Mouse (Mus musculus) midbrain, postnatal 0 days (tissue): ENCODE results near the gene Gm17416. TPM values are rescaled to one million over a fixed set of nuclear protein-coding genes. Genes with fewer than 3 reads are reported as not detected.
A peak's percentile ranks its signal among the peaks of the same experiment; 100 is the strongest.

ENCODE experiments used
- ATAC-seq: fragments of 200-750 bp; cut with Nextera tagmentation; 2 replicates; pipeline ENCODE4 v1.8.0; 2017; ENCODE audit warnings: moderate number of reproducible peaks, mild to moderate bottlenecking, moderate TSS enrichment, moderate library complexity; ENCODE audit not compliant: low FRiP score
- DNase-seq: peaks from one replicate; pipeline ENCODE4 v3.0.0-alpha.2; 2015; ENCODE audit warnings: low spot score
- H3K27ac ChIP-seq: fragments of 300-500 bp; sonication (generic); 2 replicates; pipeline ENCODE4 v1.5.1; 2014; ENCODE audit warnings: low read depth, mild to moderate bottlenecking, low read length, mixed read lengths
- H3K27me3 ChIP-seq: fragments of 300-500 bp; sonication (generic); 2 replicates; pipeline ENCODE4 v1.6.1; 2014; ENCODE audit warnings: low read length, control low read depth, mixed read lengths; ENCODE audit not compliant: insufficient read depth
- H3K36me3 ChIP-seq: fragments of 300-500 bp; sonication (generic); 2 replicates; pipeline ENCODE4 v1.6.1; 2014; ENCODE audit warnings: low read length, control low read depth, mixed read lengths; ENCODE audit not compliant: insufficient read depth
- H3K4me1 ChIP-seq: fragments of 300-500 bp; sonication (generic); 2 replicates; pipeline ENCODE4 v1.6.1; 2014; ENCODE audit warnings: mild to moderate bottlenecking, control low read depth, antibody characterized with exemption, low read length, mixed read lengths; ENCODE audit not compliant: insufficient read depth
- H3K4me2 ChIP-seq: fragments of 300-500 bp; sonication (generic); 2 replicates; pipeline ENCODE4 v1.6.1; 2014; ENCODE audit warnings: low read depth, mild to moderate bottlenecking, low read length, mixed read lengths; ENCODE audit not compliant: poor library complexity, severe bottlenecking
- H3K4me3 ChIP-seq: fragments of 300-500 bp; sonication (generic); 2 replicates; pipeline ENCODE4 v1.5.1; 2014; ENCODE audit warnings: low read depth, mild to moderate bottlenecking, low read length, moderate library complexity
- H3K9ac ChIP-seq: fragments of 300-500 bp; sonication (generic); replicated peaks from 2 replicates; pipeline ENCODE4 v1.6.1; 2014; ENCODE audit warnings: mild to moderate bottlenecking, low read length, moderate library complexity, mixed read lengths; ENCODE audit not compliant: poor library complexity, severe bottlenecking
- H3K9me3 ChIP-seq: fragments of 300-500 bp; sonication (generic); 2 replicates; pipeline ENCODE4 v1.6.1; 2016; ENCODE audit warnings: low read length, control low read depth
- CTCF ChIP-seq: IDR thresholded peaks from 2 replicates; pipeline ENCODE4 v1.5.1; 2016; ENCODE audit warnings: antibody characterized with exemption, mild to moderate bottlenecking
- WGBS: fragments of 180-500 bp; shearing (Covaris S2); extraction: QIAGEN DNeasy Blood & Tissue Kit; methylation state at CpG from one replicate; pipeline ENCODE4 v1.1.7; 2014; 5-methylcytosine and 5-hydroxymethylcytosine counted together
- polyA plus RNA-seq: library from polyadenylated mRNA; unstranded; fragments of >200 nt; fragmentation: Nextera tagmentation; extraction: Ambion mirVana; gene quantifications from 2 replicates; pipeline ENCODE4 v1.2.1, GENCODE M21; 2015
- total RNA-seq: library from RNA; depleted of rRNA; stranded (reverse); fragments of >200 nt; gene quantifications from 2 replicates; pipeline ENCODE4 v1.2.3, GENCODE M21; 2014

Gm17416 gene
- total and polyA plus RNA-seq, 2 experiments from 2014 or later = not detected

- no peak for TF ChIP-seq CTCF
- no peak for DNase-seq
- no peak overlapping the region for H3K4me2 ChIP-seq
- H3K9me3 ChIP-seq = no peaks in the 10 kb centered on the region
- WGBS = 79% methylated on average over 5 of the region's 5 CpGs
- no peak overlapping the region for H3K4me3 ChIP-seq
- no peaks in the 10 kb centered on the region for H3K4me1 ChIP-seq
- no peak overlapping the region for H3K27ac ChIP-seq
- H3K27me3 ChIP-seq = no peaks in the 10 kb centered on the region
- no peak for ATAC-seq
- no peak overlapping the region for H3K9ac ChIP-seq
- no peaks in the 10 kb centered on the region for H3K36me3 ChIP-seq
Observed at GRCm38 (mm10) chr2:152548124-152548523, 21.0 kb upstream of the Gm17416 start.

- Histone ChIP-seq H3K9me3 (no peaks in the 10 kb centered on the region), H3K9ac (0 out of 2 replicates have a peak overlapping the region, but pooled peaks have one; percentile 29), H3K36me3 (no peaks in the 10 kb centered on the region), H3K4me3 (peak overlapping the region; percentile 14; the same call in 1 of the 2 replicates), H3K4me1 (no peaks in the 10 kb centered on the region; the same call in 1 of the 2 replicates), H3K27me3 (no peaks in the 10 kb centered on the region), H3K4me2 (peak overlapping the region; percentile 37), H3K27ac (no peak overlapping the region)
- DNase-seq (peak; percentile 72), ATAC-seq (no peak)
- 11% methylated on average over 16 of the region's 16 CpGs for WGBS
- TF ChIP-seq CTCF = peak; percentile 83
Observed at GRCm38 (mm10) chr2:152553774-152554423, 15.2 kb upstream of the Gm17416 start.

- Histone ChIP-seq H3K27me3 (no peaks in the 10 kb centered on the region), H3K4me1 (no peaks in the 10 kb centered on the region; the same call in 1 of the 2 replicates), H3K9me3 (no peaks in the 10 kb centered on the region), H3K9ac (no peak overlapping the region), H3K27ac (no peak overlapping the region), H3K4me2 (no peak overlapping the region), H3K36me3 (no peaks in the 10 kb centered on the region), H3K4me3 (no peak overlapping the region)
- no peak for TF ChIP-seq CTCF
- DNase-seq = no peak
- WGBS = 91% methylated on average over 7 of the region's 7 CpGs
- no peak for ATAC-seq
Observed at GRCm38 (mm10) chr2:152556655-152557054, 12.5 kb upstream of the Gm17416 start.

- no peak overlapping the region for H3K27ac ChIP-seq
- TF ChIP-seq CTCF = no peak
- H3K4me1 ChIP-seq = no peaks in the 10 kb centered on the region
- H3K27me3 ChIP-seq = no peaks in the 10 kb centered on the region
- ATAC-seq (no peak), DNase-seq (no peak)
- H3K36me3 ChIP-seq = no peaks in the 10 kb centered on the region
- H3K4me2 ChIP-seq = no peak overlapping the region
- H3K9ac ChIP-seq = no peak overlapping the region
- WGBS = 83% methylated on average over 4 of the region's 4 CpGs
- no peaks in the 10 kb centered on the region for H3K9me3 ChIP-seq
- H3K4me3 ChIP-seq = no peak overlapping the region
Observed at GRCm38 (mm10) chr2:152569881-152570280, 743 bp downstream of the Gm17416 start.

GRCm38 (mm10) chr2:152570313-152570712 lies 1.2 kb downstream of the Gm17416 start:
- H3K27ac ChIP-seq = no peak overlapping the region
- H3K27me3 ChIP-seq = no peaks in the 10 kb centered on the region
- no peak overlapping the region for H3K9ac ChIP-seq
- no peak overlapping the region for H3K4me2 ChIP-seq
- no peak overlapping the region for H3K4me3 ChIP-seq
- no peaks in the 10 kb centered on the region for H3K4me1 ChIP-seq
- H3K36me3 ChIP-seq = no peaks in the 10 kb centered on the region
- DNase-seq = no peak
- no peak for TF ChIP-seq CTCF
- no peaks in the 10 kb centered on the region for H3K9me3 ChIP-seq
- WGBS = 84% methylated on average over 6 of the region's 6 CpGs
- no peak for ATAC-seq

- no peak for ATAC-seq
- WGBS = 61% methylated on average over 11 of the region's 11 CpGs
Observed at GRCm38 (mm10) chr2:152572114-152572794, 3.1 kb downstream of the Gm17416 start, which contains the start of gene Defb21. Gene Defb21, plus strand, starts transcription at chr2:152572744.

More at GRCm38 (mm10) chr2:152572114-152572794, 3.1 kb downstream of the Gm17416 start, which contains the start of gene Defb21:
- no peak within 1 kb of the TSS for H3K4me3 ChIP-seq
- DNase-seq = no peak
- H3K27ac ChIP-seq = no peak within 1 kb of the TSS
- no peak within 1 kb of the TSS for H3K4me2 ChIP-seq
- no peaks in the 10 kb centered on the region for H3K27me3 ChIP-seq
- no peaks in the 10 kb centered on the region for H3K9me3 ChIP-seq
- H3K4me1 ChIP-seq = no peaks in the 10 kb centered on the region
- TF ChIP-seq CTCF = peak; percentile 48
- no peaks in the 10 kb centered on the region for H3K36me3 ChIP-seq
- H3K9ac ChIP-seq = no peak within 1 kb of the TSS
